Mouse (Mus musculus): Measurements from ENCODE around the gene Cfap157. TPM values are rescaled to one million over a fixed set of nuclear protein-coding genes. Genes with fewer than 3 reads are reported as not detected.

The Cfap157 gene
- polyA plus RNA-seq (2012; rRNA removed) = 0.12 TPM in 1 of 2 replicates, not detected in the other

- peak; percentile 51 for DNase-seq
- no peak within 1 kb of the TSS for H3K4me3 ChIP-seq (ENCODE audit: insufficient read depth, low read depth, low read length)
- TF ChIP-seq POLR2A (IDR thresholded peaks at IDR 0.05; ENCODE audit: low read depth, low read length) (no peak), CTCF (conservative IDR thresholded peaks at IDR 0.05; ENCODE audit: insufficient read depth, insufficient read length, low read depth, low read length) (no peak)
- no peaks in the 10 kb centered on the region for H3K4me1 ChIP-seq (ENCODE audit: control insufficient read depth, insufficient read depth, low read length)
- no peaks in the 10 kb centered on the region for H3K27me3 ChIP-seq (replicated peaks; ENCODE audit: control insufficient read depth, insufficient read depth, low read length)
- no peaks in the 10 kb centered on the region for H3K36me3 ChIP-seq (ENCODE audit: control insufficient read depth, insufficient read depth, low read length)
- H3K27ac ChIP-seq (ENCODE audit: insufficient read depth, low read depth, low read length) = no peak within 1 kb of the TSS
- 62% methylated on average over 4 of the region's 4 CpGs for WGBS
Measured at GRCm38 (mm10) chr2:32784048-32784681, at the start of gene Cfap157. Gene Cfap157 (minus strand): TSS chr2:32784428.

- no peak overlapping the region for H3K27ac ChIP-seq (ENCODE audit: insufficient read depth, low read depth, low read length)
- no peak for DNase-seq
- H3K4me1 ChIP-seq (ENCODE audit: control insufficient read depth, insufficient read depth, low read length) = 0 out of 2 replicates have a peak, but pooled peaks cover 2% of the 10 kb centered on the region
- H3K4me3 ChIP-seq (ENCODE audit: insufficient read depth, low read depth, low read length) = no peak overlapping the region
- 83% methylated on average over 11 of the region's 11 CpGs for WGBS
- H3K36me3 ChIP-seq (ENCODE audit: control insufficient read depth, insufficient read depth, low read length) = no peaks in the 10 kb centered on the region
- TF ChIP-seq POLR2A (IDR thresholded peaks at IDR 0.05; ENCODE audit: low read depth, low read length) = no peak
- no peak for TF ChIP-seq CTCF (conservative IDR thresholded peaks at IDR 0.05; ENCODE audit: insufficient read depth, insufficient read length, low read depth, low read length)
- H3K27me3 ChIP-seq (replicated peaks; ENCODE audit: control insufficient read depth, insufficient read depth, low read length) = no peaks in the 10 kb centered on the region
Measured at GRCm38 (mm10) chr2:32828979-32829676, 44.9 kb upstream of the Cfap157 start.

GRCm38 (mm10) chr2:32825796-32826195 lies 41.6 kb upstream of the Cfap157 start:
- no peak for TF ChIP-seq POLR2A (IDR thresholded peaks at IDR 0.05; ENCODE audit: low read depth, low read length)
- no peak for TF ChIP-seq CTCF (conservative IDR thresholded peaks at IDR 0.05; ENCODE audit: insufficient read depth, insufficient read length, low read depth, low read length)
- 93% methylated on average over 6 of the region's 6 CpGs for WGBS

GRCm38 (mm10) chr2:32824778-32825177 lies 40.5 kb upstream of the Cfap157 start:
- Histone ChIP-seq H3K4me3 (ENCODE audit: insufficient read depth, low read depth, low read length) (no peak overlapping the region), H3K27ac (ENCODE audit: insufficient read depth, low read depth, low read length) (no peak overlapping the region), H3K4me1 (ENCODE audit: control insufficient read depth, insufficient read depth, low read length) (0 out of 2 replicates have a peak, but pooled peaks cover 3% of the 10 kb centered on the region), H3K27me3 (replicated peaks; ENCODE audit: control insufficient read depth, insufficient read depth, low read length) (no peaks in the 10 kb centered on the region), H3K36me3 (ENCODE audit: control insufficient read depth, insufficient read depth, low read length) (no peaks in the 10 kb centered on the region)
- TF ChIP-seq POLR2A (IDR thresholded peaks at IDR 0.05; ENCODE audit: low read depth, low read length) (no peak), CTCF (conservative IDR thresholded peaks at IDR 0.05; ENCODE audit: insufficient read depth, insufficient read length, low read depth, low read length) (no peak)
- no peak for DNase-seq
- WGBS = 88% methylated on average over 1 of the region's 1 CpGs

More at GRCm38 (mm10) chr2:32825796-32826195, 41.6 kb upstream of the Cfap157 start:
- Histone ChIP-seq H3K36me3 (ENCODE audit: control insufficient read depth, insufficient read depth, low read length) (no peaks in the 10 kb centered on the region), H3K27ac (ENCODE audit: insufficient read depth, low read depth, low read length) (no peak overlapping the region), H3K27me3 (replicated peaks; ENCODE audit: control insufficient read depth, insufficient read depth, low read length) (no peaks in the 10 kb centered on the region), H3K4me1 (ENCODE audit: control insufficient read depth, insufficient read depth, low read length) (0 out of 2 replicates have a peak, but pooled peaks cover 3% of the 10 kb centered on the region), H3K4me3 (ENCODE audit: insufficient read depth, low read depth, low read length) (no peak overlapping the region)
- DNase-seq = no peak

GRCm38 (mm10) chr2:32824181-32824580 lies 40.0 kb upstream of the Cfap157 start:
- 0 out of 2 replicates have a peak, but pooled peaks cover 3% of the 10 kb centered on the region for H3K4me1 ChIP-seq (ENCODE audit: control insufficient read depth, insufficient read depth, low read length)
- 71% methylated on average over 8 of the region's 8 CpGs for WGBS
- no peaks in the 10 kb centered on the region for H3K36me3 ChIP-seq (ENCODE audit: control insufficient read depth, insufficient read depth, low read length)
- DNase-seq = no peak
- TF ChIP-seq CTCF (conservative IDR thresholded peaks at IDR 0.05; ENCODE audit: insufficient read depth, insufficient read length, low read depth, low read length) = no peak
- no peak for TF ChIP-seq POLR2A (IDR thresholded peaks at IDR 0.05; ENCODE audit: low read depth, low read length)
- H3K4me3 ChIP-seq (ENCODE audit: insufficient read depth, low read depth, low read length) = no peak overlapping the region
- no peaks in the 10 kb centered on the region for H3K27me3 ChIP-seq (replicated peaks; ENCODE audit: control insufficient read depth, insufficient read depth, low read length)
- H3K27ac ChIP-seq (ENCODE audit: insufficient read depth, low read depth, low read length) = no peak overlapping the region

- no peak for DNase-seq
- Histone ChIP-seq H3K36me3 (ENCODE audit: control insufficient read depth, insufficient read depth, low read length) (no peaks in the 10 kb centered on the region), H3K4me3 (ENCODE audit: insufficient read depth, low read depth, low read length) (no peak overlapping the region), H3K4me1 (ENCODE audit: control insufficient read depth, insufficient read depth, low read length) (0 out of 2 replicates have a peak, but pooled peaks cover 3% of the 10 kb centered on the region), H3K27me3 (replicated peaks; ENCODE audit: control insufficient read depth, insufficient read depth, low read length) (no peaks in the 10 kb centered on the region), H3K27ac (ENCODE audit: insufficient read depth, low read depth, low read length) (no peak overlapping the region)
- TF ChIP-seq POLR2A (IDR thresholded peaks at IDR 0.05; ENCODE audit: low read depth, low read length) (no peak), CTCF (conservative IDR thresholded peaks at IDR 0.05; ENCODE audit: insufficient read depth, insufficient read length, low read depth, low read length) (no peak)
- WGBS = 72% methylated on average over 8 of the region's 8 CpGs
Measured at GRCm38 (mm10) chr2:32823579-32824154, 39.4 kb upstream of the Cfap157 start.

GRCm38 (mm10) chr2:32823153-32823552 lies 38.9 kb upstream of the Cfap157 start:
- 0 out of 2 replicates have a peak, but pooled peaks cover 3% of the 10 kb centered on the region for H3K4me1 ChIP-seq (ENCODE audit: control insufficient read depth, insufficient read depth, low read length)
- no peaks in the 10 kb centered on the region for H3K27me3 ChIP-seq (replicated peaks; ENCODE audit: control insufficient read depth, insufficient read depth, low read length)
- no peak for DNase-seq
- 55% methylated on average over 11 of the region's 11 CpGs for WGBS
- no peak overlapping the region for H3K4me3 ChIP-seq (ENCODE audit: insufficient read depth, low read depth, low read length)
- no peaks in the 10 kb centered on the region for H3K36me3 ChIP-seq (ENCODE audit: control insufficient read depth, insufficient read depth, low read length)
- no peak overlapping the region for H3K27ac ChIP-seq (ENCODE audit: insufficient read depth, low read depth, low read length)
- TF ChIP-seq CTCF (conservative IDR thresholded peaks at IDR 0.05; ENCODE audit: insufficient read depth, insufficient read length, low read depth, low read length) = no peak
- no peak for TF ChIP-seq POLR2A (IDR thresholded peaks at IDR 0.05; ENCODE audit: low read depth, low read length)
